Mouse (Mus musculus) neural tube, embryonic 13.5 days (tissue): ENCODE data around the gene Atp11a. TPM values are rescaled to one million over a fixed set of nuclear protein-coding genes. Genes with fewer than 3 reads are reported as not detected.
A peak's percentile ranks its signal among the peaks of the same experiment; 100 is the strongest.

ENCODE experiments used
- ATAC-seq: fragments of 200-750 bp; cut with Nextera tagmentation; 2 replicates; pipeline ENCODE4 v1.8.0; 2017; ENCODE audit warnings: low read depth, mild to moderate bottlenecking, moderate TSS enrichment, moderate library complexity
- H3K27ac ChIP-seq: fragments of 300-500 bp; sonication (generic); replicated peaks from 2 replicates; pipeline ENCODE4 v1.5.1; 2015; ENCODE audit warnings: moderate library complexity, mild to moderate bottlenecking, inconsistent platforms
- H3K27me3 ChIP-seq: fragments of 300-500 bp; sonication (generic); 2 replicates; pipeline ENCODE4 v1.6.1; 2015; ENCODE audit warnings: mild to moderate bottlenecking, inconsistent platforms
- H3K36me3 ChIP-seq: fragments of 300-500 bp; sonication (generic); 2 replicates; pipeline ENCODE4 v1.6.1; 2015; ENCODE audit warnings: mild to moderate bottlenecking, inconsistent platforms
- H3K4me1 ChIP-seq: fragments of 300-500 bp; sonication (generic); replicated peaks from 2 replicates; pipeline ENCODE4 v1.6.1; 2015; ENCODE audit warnings: inconsistent platforms
- H3K4me2 ChIP-seq: fragments of 300-500 bp; sonication (generic); 2 replicates; pipeline ENCODE4 v1.6.1; 2015; ENCODE audit warnings: inconsistent platforms, mild to moderate bottlenecking, moderate library complexity
- H3K4me3 ChIP-seq: fragments of 300-500 bp; sonication (generic); 2 replicates; pipeline ENCODE4 v1.5.1; 2015; ENCODE audit warnings: mild to moderate bottlenecking, inconsistent platforms
- H3K9ac ChIP-seq: fragments of 300-500 bp; sonication (generic); 2 replicates; pipeline ENCODE4 v1.6.1; 2015; ENCODE audit warnings: moderate library complexity, mild to moderate bottlenecking, inconsistent platforms
- H3K9me3 ChIP-seq: fragments of 300-500 bp; sonication (generic); 2 replicates; pipeline ENCODE4 v1.6.1; 2016; ENCODE audit warnings: inconsistent platforms
- WGBS: fragments of 180-500 bp; shearing (Covaris S2); methylation state at CpG from one replicate; pipeline ENCODE4 v1.1.7; 2015; 5-methylcytosine and 5-hydroxymethylcytosine counted together
- polyA plus RNA-seq: library from polyadenylated mRNA; unstranded; fragments of >200 nt; fragmentation: Nextera tagmentation; extraction: Ambion mirVana; gene quantifications from 2 replicates; pipeline ENCODE4 v1.2.1, GENCODE M21; 2015

Atp11a gene
- polyA plus RNA-seq, 1 experiment from 2014 or later: 12.3 TPM

GRCm38 (mm10) chr8:12754115-12754514, 2.7 kb upstream of the Atp11a start:
- 79% methylated on average over 5 of the region's 5 CpGs for WGBS
- no peak overlapping the region for H3K4me2 ChIP-seq
- no peak for ATAC-seq
- H3K4me3 ChIP-seq: no peak overlapping the region
- H3K4me1 ChIP-seq: peaks cover 21% of the 10 kb centered on the region
- no peaks in the 10 kb centered on the region for H3K9me3 ChIP-seq
- H3K9ac ChIP-seq: no peak overlapping the region
- no peaks in the 10 kb centered on the region for H3K36me3 ChIP-seq
- H3K27ac ChIP-seq: no peak overlapping the region
- H3K27me3 ChIP-seq: no peaks in the 10 kb centered on the region

- ATAC-seq: no peak
- H3K4me2 ChIP-seq: no peak overlapping the region
- H3K4me3 ChIP-seq: no peak overlapping the region
- peaks cover 25% of the 10 kb centered on the region for H3K4me1 ChIP-seq
- H3K36me3 ChIP-seq: no peaks in the 10 kb centered on the region
- no peaks in the 10 kb centered on the region for H3K9me3 ChIP-seq
- no peaks in the 10 kb centered on the region for H3K27me3 ChIP-seq
- WGBS: 71% methylated on average over 2 of the region's 2 CpGs
- no peak overlapping the region for H3K9ac ChIP-seq
- no peak overlapping the region for H3K27ac ChIP-seq
These were observed 1.5 kb upstream of the Atp11a start for GRCm38 (mm10) chr8:12755312-12755711.

- Histone ChIP-seq H3K4me2 (no peak overlapping the region), H3K36me3 (no peaks in the 10 kb centered on the region), H3K4me3 (no peak overlapping the region), H3K27ac (no peak overlapping the region), H3K4me1 (peaks cover 25% of the 10 kb centered on the region), H3K9ac (no peak overlapping the region), H3K27me3 (no peaks in the 10 kb centered on the region), H3K9me3 (no peaks in the 10 kb centered on the region)
- ATAC-seq: no peak
- WGBS: 91% methylated on average over 5 of the region's 5 CpGs
These were observed 988 bp upstream of the Atp11a start for GRCm38 (mm10) chr8:12755826-12756225.

- Histone ChIP-seq H3K4me1 (peaks cover 29% of the 10 kb centered on the region), H3K27me3 (no peaks in the 10 kb centered on the region), H3K4me3 (peak overlapping the region; percentile 89), H3K36me3 (no peaks in the 10 kb centered on the region), H3K9ac (peak overlapping the region; percentile 96), H3K27ac (peak overlapping the region; percentile 78), H3K9me3 (no peaks in the 10 kb centered on the region), H3K4me2 (peak overlapping the region; percentile 76)
- under 1% methylated on average over 48 of the region's 61 CpGs for WGBS
- ATAC-seq: peak; percentile 77
These were observed 572 bp downstream of the Atp11a start for GRCm38 (mm10) chr8:12757231-12757940.

- no peak overlapping the region for H3K27ac ChIP-seq
- H3K4me2 ChIP-seq: no peak overlapping the region
- no peak overlapping the region for H3K9ac ChIP-seq
- WGBS: 88% methylated on average over 3 of the region's 3 CpGs
- H3K9me3 ChIP-seq: no peaks in the 10 kb centered on the region
- H3K27me3 ChIP-seq: no peaks in the 10 kb centered on the region
- peaks cover 29% of the 10 kb centered on the region for H3K4me1 ChIP-seq
- ATAC-seq: no peak
- no peak overlapping the region for H3K4me3 ChIP-seq
- no peaks in the 10 kb centered on the region; the same call in 1 of the 2 replicates for H3K36me3 ChIP-seq
These were observed 3.1 kb downstream of the Atp11a start for GRCm38 (mm10) chr8:12759963-12760362.

- no peaks in the 10 kb centered on the region for H3K9me3 ChIP-seq
- H3K36me3 ChIP-seq: no peaks in the 10 kb centered on the region; the same call in 1 of the 2 replicates
- no peak overlapping the region for H3K4me3 ChIP-seq
- H3K27ac ChIP-seq: no peak overlapping the region
- no peaks in the 10 kb centered on the region for H3K27me3 ChIP-seq
- ATAC-seq: no peak
- 90% methylated on average over 3 of the region's 3 CpGs for WGBS
- no peak overlapping the region for H3K4me2 ChIP-seq
- peaks cover 24% of the 10 kb centered on the region for H3K4me1 ChIP-seq
- no peak overlapping the region for H3K9ac ChIP-seq
These were observed 5.1 kb downstream of the Atp11a start for GRCm38 (mm10) chr8:12761873-12762272.

- no peaks in the 10 kb centered on the region for H3K27me3 ChIP-seq
- 94% methylated on average over 4 of the region's 4 CpGs for WGBS
- H3K9me3 ChIP-seq: no peaks in the 10 kb centered on the region
- no peak for ATAC-seq
- no peak overlapping the region for H3K4me2 ChIP-seq
- no peaks in the 10 kb centered on the region; the same call in 1 of the 2 replicates for H3K36me3 ChIP-seq
- no peak overlapping the region for H3K9ac ChIP-seq
- H3K4me3 ChIP-seq: no peak overlapping the region
- no peak overlapping the region for H3K27ac ChIP-seq
- H3K4me1 ChIP-seq: peaks cover 12% of the 10 kb centered on the region; the same call in 1 of the 2 replicates
These were observed 6.8 kb downstream of the Atp11a start for GRCm38 (mm10) chr8:12763565-12764108.

- no peak for ATAC-seq
These were observed 8.2 kb downstream of the Atp11a start for GRCm38 (mm10) chr8:12764971-12765370.

GRCm38 (mm10) chr8:12767176-12767575, 10.4 kb downstream of the Atp11a start:
- no peak for ATAC-seq
- Histone ChIP-seq H3K4me1 (no peaks in the 10 kb centered on the region), H3K4me3 (no peak overlapping the region), H3K9me3 (no peaks in the 10 kb centered on the region), H3K36me3 (no peaks in the 10 kb centered on the region; the same call in 1 of the 2 replicates), H3K9ac (no peak overlapping the region), H3K4me2 (no peak overlapping the region), H3K27ac (no peak overlapping the region), H3K27me3 (no peaks in the 10 kb centered on the region)
- 99% methylated on average over 3 of the region's 3 CpGs for WGBS

More at GRCm38 (mm10) chr8:12764971-12765370, 8.2 kb downstream of the Atp11a start:
- H3K4me1 ChIP-seq: 0 out of 2 replicates have a peak, but pooled peaks cover 4% of the 10 kb centered on the region
- WGBS: 84% methylated on average over 4 of the region's 4 CpGs
- H3K36me3 ChIP-seq: no peaks in the 10 kb centered on the region; the same call in 1 of the 2 replicates
- H3K4me3 ChIP-seq: no peak overlapping the region
- no peaks in the 10 kb centered on the region for H3K9me3 ChIP-seq
- no peak overlapping the region for H3K4me2 ChIP-seq
- H3K9ac ChIP-seq: no peak overlapping the region
- H3K27me3 ChIP-seq: no peaks in the 10 kb centered on the region
- H3K27ac ChIP-seq: no peak overlapping the region

- Histone ChIP-seq H3K9ac (no peak overlapping the region), H3K4me3 (no peak overlapping the region), H3K4me2 (no peak overlapping the region), H3K27ac (no peak overlapping the region), H3K9me3 (no peaks in the 10 kb centered on the region), H3K36me3 (no peaks in the 10 kb centered on the region), H3K27me3 (no peaks in the 10 kb centered on the region), H3K4me1 (no peaks in the 10 kb centered on the region)
- 90% methylated on average over 6 of the region's 6 CpGs for WGBS
- ATAC-seq: no peak
These were observed 11.9 kb downstream of the Atp11a start for GRCm38 (mm10) chr8:12768747-12769146.

- no peak overlapping the region for H3K27ac ChIP-seq
- no peak overlapping the region for H3K4me3 ChIP-seq
- no peaks in the 10 kb centered on the region for H3K4me1 ChIP-seq
- H3K9me3 ChIP-seq: no peaks in the 10 kb centered on the region
- H3K4me2 ChIP-seq: no peak overlapping the region
- ATAC-seq: no peak
- no peaks in the 10 kb centered on the region for H3K36me3 ChIP-seq
- no peak overlapping the region for H3K9ac ChIP-seq
- 89% methylated on average over 7 of the region's 7 CpGs for WGBS
- no peaks in the 10 kb centered on the region for H3K27me3 ChIP-seq
These were observed 12.5 kb downstream of the Atp11a start for GRCm38 (mm10) chr8:12769296-12769695.

- Histone ChIP-seq H3K27me3 (no peaks in the 10 kb centered on the region), H3K27ac (no peak overlapping the region), H3K4me3 (no peak overlapping the region), H3K4me1 (0 out of 2 replicates have a peak, but pooled peaks cover 6% of the 10 kb centered on the region), H3K9me3 (no peaks in the 10 kb centered on the region), H3K4me2 (no peak overlapping the region), H3K36me3 (no peaks in the 10 kb centered on the region), H3K9ac (no peak overlapping the region)
- no peak for ATAC-seq
- 91% methylated on average over 2 of the region's 2 CpGs for WGBS
These were observed 15.5 kb downstream of the Atp11a start for GRCm38 (mm10) chr8:12772319-12772718.
